Mouse (Mus musculus): ENCODE measurements around the gene Klhdc1. TPM values are rescaled to one million over a fixed set of nuclear protein-coding genes. Genes with fewer than 3 reads are reported as not detected.
A peak's percentile ranks its signal among the peaks of the same experiment; 100 is the strongest.

Gene Klhdc1
- polyA plus RNA-seq, 1 experiment from 2014 or later = 6.8 TPM

DNA sequence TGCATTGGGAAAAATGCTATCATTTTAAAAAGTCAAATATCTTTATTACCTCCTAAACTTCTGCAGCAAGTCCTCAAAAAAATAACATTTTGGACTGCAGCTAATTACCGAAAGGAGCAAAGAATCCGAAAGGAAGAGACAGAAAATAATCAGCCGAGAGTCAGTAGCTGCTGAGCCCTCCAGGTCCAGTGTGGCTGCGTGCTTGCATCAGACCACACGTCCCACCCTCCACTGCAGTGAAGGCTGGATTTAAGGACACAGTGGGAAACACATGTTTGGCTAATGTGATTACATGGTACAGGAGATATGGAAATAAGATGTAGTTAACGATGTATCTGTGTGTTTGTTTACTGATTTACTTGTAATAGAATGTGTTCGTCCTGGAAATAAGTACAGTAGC is 42.2 kb downstream of the Klhdc1 start:
- no peak overlapping the region for H3K9ac ChIP-seq
- no peaks in the 10 kb centered on the region for H3K27me3 ChIP-seq
- ATAC-seq (ENCODE audit: borderline replicate concordance, extremely low read depth, low FRiP score, low TSS enrichment) = no peak
- no peak overlapping the region for H3K4me2 ChIP-seq
- no peak overlapping the region for H3K27ac ChIP-seq
- no peak overlapping the region for H3K4me3 ChIP-seq
- H3K9me3 ChIP-seq = no peaks in the 10 kb centered on the region
- no peaks in the 10 kb centered on the region for H3K4me1 ChIP-seq
- H3K36me3 ChIP-seq = no peaks in the 10 kb centered on the region
- WGBS = 83% methylated on average over 7 of the region's 7 CpGs

DNA sequence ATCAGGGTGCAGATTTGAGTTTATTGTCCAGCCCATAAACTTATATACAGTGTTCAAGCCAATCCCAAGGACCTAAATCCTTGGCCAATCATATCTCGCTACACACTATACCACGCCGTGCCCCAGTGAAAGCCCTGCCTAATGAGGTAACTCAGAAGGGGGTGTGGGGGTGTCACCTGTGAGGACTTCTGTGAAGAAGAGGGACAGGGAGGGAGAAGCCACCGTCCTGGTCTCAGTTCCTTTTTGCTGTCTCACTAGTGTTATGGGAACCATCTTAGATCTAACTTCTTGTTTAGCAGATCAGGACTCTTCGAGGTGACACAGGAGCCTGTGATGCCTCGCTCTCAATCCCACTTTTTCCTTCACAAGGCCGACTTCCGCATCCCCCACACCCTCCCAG is 46.6 kb downstream of the Klhdc1 start:
- H3K36me3 ChIP-seq = no peaks in the 10 kb centered on the region
- no peaks in the 10 kb centered on the region for H3K9me3 ChIP-seq
- H3K27me3 ChIP-seq = no peaks in the 10 kb centered on the region
- H3K27ac ChIP-seq = no peak overlapping the region
- no peaks in the 10 kb centered on the region for H3K4me1 ChIP-seq
- WGBS = 82% methylated on average over 8 of the region's 8 CpGs
- H3K4me2 ChIP-seq = no peak overlapping the region
- no peak overlapping the region for H3K4me3 ChIP-seq
- ATAC-seq (ENCODE audit: borderline replicate concordance, extremely low read depth, low FRiP score, low TSS enrichment) = no peak
- H3K9ac ChIP-seq = no peak overlapping the region

DNA sequence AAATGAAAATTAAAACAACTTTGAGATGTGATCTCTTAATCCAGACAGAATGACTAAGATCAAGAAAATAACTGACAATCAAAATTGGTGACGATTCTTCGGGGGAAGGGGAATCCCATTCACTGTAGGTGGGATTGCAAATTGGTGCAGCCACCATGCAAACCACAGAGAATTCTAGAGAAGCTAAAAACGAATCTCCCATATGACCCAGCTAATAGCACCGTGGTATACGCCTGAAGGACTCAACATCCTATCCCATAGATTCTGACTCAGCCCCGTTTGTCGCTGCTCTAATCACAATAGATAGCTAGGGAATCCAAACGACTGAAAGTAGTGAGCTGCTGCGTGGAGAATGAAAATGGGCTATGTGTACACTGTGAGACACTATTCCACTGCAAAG is 47.7 kb downstream of the Klhdc1 start:
- ATAC-seq (ENCODE audit: borderline replicate concordance, extremely low read depth, low FRiP score, low TSS enrichment) = no peak
- Histone ChIP-seq H3K4me3 (no peak overlapping the region), H3K27me3 (no peaks in the 10 kb centered on the region), H3K9me3 (no peaks in the 10 kb centered on the region), H3K4me1 (no peaks in the 10 kb centered on the region), H3K9ac (no peak overlapping the region), H3K36me3 (no peaks in the 10 kb centered on the region), H3K4me2 (no peak overlapping the region), H3K27ac (no peak overlapping the region)
- 69% methylated on average over 9 of the region's 9 CpGs for WGBS

DNA sequence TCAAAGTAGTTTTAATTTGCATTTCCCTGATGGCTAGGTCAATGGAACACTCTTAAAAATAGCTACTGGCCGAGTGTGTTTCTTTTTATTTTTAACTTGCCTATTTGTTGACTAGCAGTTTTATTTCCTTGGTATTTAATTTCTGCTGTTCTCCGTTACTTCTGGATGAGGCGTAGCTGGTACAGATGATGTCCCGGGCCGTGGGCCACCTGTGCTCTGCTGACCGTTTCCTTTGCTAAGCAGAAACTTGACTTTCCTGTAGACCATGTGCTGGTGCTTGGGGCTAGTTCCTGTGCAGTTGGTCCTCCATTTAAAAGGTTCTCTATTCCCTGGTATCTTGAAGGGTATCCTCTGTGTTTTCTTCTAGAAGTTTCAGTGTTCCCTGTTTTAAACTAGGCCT is 51.4 kb downstream of the Klhdc1 start:
- no peaks in the 10 kb centered on the region for H3K27me3 ChIP-seq
- H3K4me2 ChIP-seq = no peak overlapping the region
- H3K27ac ChIP-seq = no peak overlapping the region
- H3K4me1 ChIP-seq = peaks cover 6% of the 10 kb centered on the region
- no peak overlapping the region for H3K4me3 ChIP-seq
- WGBS = 82% methylated on average over 6 of the region's 6 CpGs
- H3K36me3 ChIP-seq = no peaks in the 10 kb centered on the region
- no peaks in the 10 kb centered on the region for H3K9me3 ChIP-seq
- ATAC-seq (ENCODE audit: borderline replicate concordance, extremely low read depth, low FRiP score, low TSS enrichment) = no peak
- no peak overlapping the region for H3K9ac ChIP-seq

DNA sequence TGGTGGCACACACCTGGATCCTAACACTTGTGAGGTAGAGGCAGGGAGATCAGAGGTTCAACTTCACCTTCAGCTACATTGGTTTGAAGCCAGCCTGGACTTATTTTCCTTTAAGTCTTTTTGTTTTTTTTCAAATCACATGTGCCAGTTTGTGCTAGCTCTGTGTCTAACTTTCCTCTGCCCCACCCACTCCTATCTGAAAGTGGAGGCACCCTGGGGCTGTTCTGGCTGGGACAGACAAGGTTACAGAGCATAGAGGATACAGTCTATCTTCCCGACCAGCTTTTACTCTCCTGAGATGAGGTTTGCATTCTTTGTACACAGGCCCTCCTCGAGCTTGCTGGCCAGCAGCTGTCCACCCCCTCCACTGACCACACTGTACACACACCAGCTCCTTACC is 52.8 kb downstream of the Klhdc1 start:
- no peaks in the 10 kb centered on the region for H3K36me3 ChIP-seq
- H3K27me3 ChIP-seq = no peaks in the 10 kb centered on the region
- 36% methylated on average over 2 of the region's 2 CpGs for WGBS
- no peak for ATAC-seq (ENCODE audit: borderline replicate concordance, extremely low read depth, low FRiP score, low TSS enrichment)
- H3K4me1 ChIP-seq = peaks cover 20% of the 10 kb centered on the region
- H3K27ac ChIP-seq = no peak overlapping the region
- H3K9ac ChIP-seq = no peak overlapping the region
- no peak overlapping the region for H3K4me3 ChIP-seq
- H3K4me2 ChIP-seq = no peak overlapping the region
- H3K9me3 ChIP-seq = no peaks in the 10 kb centered on the region

DNA sequence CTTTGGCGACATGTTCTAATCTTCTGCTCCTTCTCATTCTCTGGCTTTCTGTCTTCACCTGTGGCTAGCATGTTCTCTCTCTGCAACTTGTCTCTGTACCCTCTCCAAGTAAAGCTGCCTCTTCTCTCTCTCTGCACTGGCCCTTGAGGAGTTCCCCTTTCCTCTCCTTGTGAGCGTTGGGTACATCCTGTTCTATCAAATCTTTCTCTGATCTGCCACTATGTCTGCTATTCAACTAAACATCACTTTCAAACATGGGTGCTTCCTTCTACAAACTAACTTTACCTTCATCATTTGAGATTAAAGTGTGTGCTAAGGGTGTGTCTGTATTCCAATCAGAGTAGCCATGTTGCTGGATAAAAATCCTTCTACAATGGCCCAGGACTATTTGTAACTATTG is 54.0 kb downstream of the Klhdc1 start:
- H3K36me3 ChIP-seq = no peaks in the 10 kb centered on the region
- no peaks in the 10 kb centered on the region for H3K9me3 ChIP-seq
- no peak overlapping the region for H3K4me2 ChIP-seq
- no peak overlapping the region for H3K27ac ChIP-seq
- H3K9ac ChIP-seq = no peak overlapping the region
- no peak overlapping the region for H3K4me3 ChIP-seq
- no peak for ATAC-seq (ENCODE audit: borderline replicate concordance, extremely low read depth, low FRiP score, low TSS enrichment)
- H3K27me3 ChIP-seq = no peaks in the 10 kb centered on the region
- 74% methylated on average over 2 of the region's 2 CpGs for WGBS
- peaks cover 29% of the 10 kb centered on the region for H3K4me1 ChIP-seq

DNA sequence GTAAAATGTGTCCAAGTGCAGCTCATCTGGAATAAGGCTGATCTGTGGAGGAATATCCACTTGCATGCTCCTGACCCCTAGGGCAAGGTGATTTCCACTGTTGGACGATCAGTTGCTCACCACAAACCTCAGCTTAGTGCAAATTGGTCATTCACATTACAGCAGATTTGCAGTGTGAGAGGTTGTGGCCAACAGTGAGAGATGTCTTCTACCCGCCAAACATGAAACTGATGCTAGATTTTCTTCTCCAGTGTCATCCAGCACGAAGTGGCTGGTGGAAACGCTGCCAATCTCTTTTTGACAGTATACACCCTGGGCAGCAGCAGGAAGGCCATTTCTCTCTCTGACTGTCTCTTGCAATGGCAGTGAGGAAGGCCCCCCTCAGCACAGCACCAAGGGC is 54.7 kb downstream of the Klhdc1 start:
- H3K27ac ChIP-seq = peak overlapping the region; percentile 94; the same call in 1 of the 2 replicates
- no peak overlapping the region for H3K9ac ChIP-seq
- WGBS = 82% methylated on average over 4 of the region's 4 CpGs
- H3K4me2 ChIP-seq = peak overlapping the region; percentile 74
- H3K36me3 ChIP-seq = peaks cover 5% of the 10 kb centered on the region; the same call in 1 of the 2 replicates
- H3K4me3 ChIP-seq = peak overlapping the region; percentile 65; the same call in 1 of the 2 replicates
- no peaks in the 10 kb centered on the region for H3K27me3 ChIP-seq
- H3K9me3 ChIP-seq = no peaks in the 10 kb centered on the region
- H3K4me1 ChIP-seq = peaks cover 29% of the 10 kb centered on the region
- ATAC-seq (ENCODE audit: borderline replicate concordance, extremely low read depth, low FRiP score, low TSS enrichment) = no peak

DNA sequence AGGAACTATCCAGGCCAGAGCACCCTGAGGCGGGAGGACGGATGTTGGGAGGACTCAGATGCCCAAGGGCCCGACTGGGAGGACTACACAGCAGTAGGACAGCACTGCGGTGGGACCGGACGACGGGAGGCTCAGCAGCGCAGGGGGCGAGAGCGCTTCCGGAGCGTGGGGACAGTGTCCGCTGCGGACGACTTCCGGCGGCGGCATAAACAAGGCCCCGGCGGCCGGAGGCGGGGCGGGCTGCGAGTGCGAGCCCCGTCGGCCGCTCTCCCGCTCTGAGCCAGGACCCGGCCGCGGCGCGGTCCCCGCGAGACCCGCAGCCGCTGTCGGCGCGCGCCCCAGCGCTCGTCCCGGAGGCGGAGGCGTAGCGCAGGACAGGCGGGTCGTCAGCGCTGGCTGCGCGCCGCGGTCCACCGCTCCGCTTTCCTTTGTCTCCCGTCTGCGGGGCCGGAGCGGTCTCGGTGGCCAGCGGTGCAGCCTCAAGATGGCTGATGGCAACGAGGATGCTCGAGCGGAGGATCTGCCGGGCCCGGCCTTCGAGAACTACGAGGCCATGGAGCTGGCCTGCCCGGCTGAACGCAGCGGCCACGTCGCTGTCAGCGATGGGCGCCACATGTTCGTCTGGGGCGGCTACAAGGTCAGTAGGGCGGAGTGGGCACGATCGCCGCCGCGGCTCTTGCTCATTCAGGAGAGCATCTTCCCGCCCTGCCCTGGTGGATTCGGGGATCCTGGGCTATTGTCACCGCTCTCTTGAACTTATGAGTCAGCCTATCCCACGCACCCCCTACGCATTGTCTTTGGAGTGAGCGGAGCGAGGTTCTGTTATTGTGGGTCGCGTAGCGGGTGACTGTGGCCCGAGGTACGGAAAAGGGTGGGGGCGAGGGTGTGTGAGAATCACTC is 55.8 kb downstream of the Klhdc1 start, which contains the start of gene Klhdc2:
Gene Klhdc2, plus strand, starts transcription at position 171 of the 900 bp plus-strand sequence.
- H3K9ac ChIP-seq = peak within 1 kb of the TSS; percentile 79
- peak; percentile 95 for ATAC-seq (ENCODE audit: borderline replicate concordance, extremely low read depth, low FRiP score, low TSS enrichment)
- peaks cover 29% of the 10 kb centered on the region for H3K4me1 ChIP-seq
- no peaks in the 10 kb centered on the region for H3K27me3 ChIP-seq
- WGBS = under 1% methylated on average over 98 of the region's 98 CpGs
- no peaks in the 10 kb centered on the region for H3K9me3 ChIP-seq
- H3K27ac ChIP-seq = peak within 1 kb of the TSS; percentile 94
- H3K4me2 ChIP-seq = peak within 1 kb of the TSS; percentile 74
- peak within 1 kb of the TSS; percentile 65 for H3K4me3 ChIP-seq
- H3K36me3 ChIP-seq = peaks cover 10% of the 10 kb centered on the region

DNA sequence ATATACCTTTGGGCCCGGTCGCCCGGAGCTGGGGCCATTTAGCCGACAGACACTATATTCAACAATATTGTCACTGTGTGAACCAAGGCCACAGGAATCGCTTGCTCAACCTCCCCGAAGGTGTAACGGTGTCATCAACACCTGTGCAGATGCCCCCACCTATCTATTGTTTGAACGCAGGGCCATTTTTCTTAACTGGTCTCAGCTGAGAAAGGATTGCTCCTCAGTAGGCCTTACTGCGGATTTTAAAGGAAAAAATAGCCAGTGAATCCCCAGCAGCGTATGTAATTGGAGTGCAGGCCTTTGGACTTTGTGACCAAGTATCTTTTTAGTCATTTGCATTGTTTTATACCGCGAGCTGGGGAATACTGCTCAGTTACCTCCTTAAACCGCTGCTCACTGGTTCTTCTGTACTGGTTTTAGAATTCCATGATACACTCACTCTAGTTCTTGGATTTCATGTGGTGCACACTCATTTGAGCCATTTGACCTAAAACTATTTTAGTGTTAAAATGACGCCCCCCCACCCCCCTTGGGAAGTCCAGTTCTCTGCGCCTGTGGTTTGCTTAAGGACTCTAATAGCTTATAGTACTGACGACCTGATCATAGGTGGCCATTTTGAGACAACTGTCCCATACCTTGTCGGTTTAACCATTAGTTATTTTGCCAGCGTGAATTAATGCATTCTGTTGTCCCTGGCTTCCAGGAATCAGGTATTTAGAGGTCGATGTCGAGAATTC is 56.6 kb downstream of the Klhdc1 start:
- 13% methylated on average over 20 of the region's 20 CpGs for WGBS
- H3K27ac ChIP-seq = peak overlapping the region; percentile 94
- no peak for ATAC-seq (ENCODE audit: borderline replicate concordance, extremely low read depth, low FRiP score, low TSS enrichment)

DNA sequence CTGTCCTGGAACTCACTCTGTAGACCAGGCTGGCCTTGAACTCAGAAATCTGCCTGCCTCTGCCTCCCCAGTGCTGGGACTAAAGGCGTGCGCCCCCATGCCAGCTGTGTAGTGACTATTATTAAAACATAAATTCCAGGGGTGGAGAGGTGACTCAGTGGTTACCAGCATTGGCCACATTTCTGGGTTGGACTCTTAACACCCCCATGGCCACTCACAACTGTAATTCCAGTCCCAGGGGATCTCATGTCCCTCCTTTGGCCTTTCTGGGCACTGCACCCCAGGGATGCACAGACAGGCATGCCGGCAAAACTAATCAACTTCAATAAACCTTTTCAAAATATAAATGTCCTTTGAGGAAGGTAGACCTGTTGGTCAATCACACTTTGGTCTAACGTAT is 57.3 kb downstream of the Klhdc1 start:
- WGBS = 82% methylated on average over 4 of the region's 4 CpGs
- H3K9ac ChIP-seq = no peak overlapping the region
- peak overlapping the region; percentile 74 for H3K4me2 ChIP-seq
- no peak overlapping the region for H3K27ac ChIP-seq
- no peak for ATAC-seq (ENCODE audit: borderline replicate concordance, extremely low read depth, low FRiP score, low TSS enrichment)
- peaks cover 24% of the 10 kb centered on the region for H3K36me3 ChIP-seq
- H3K4me1 ChIP-seq = peaks cover 29% of the 10 kb centered on the region
- no peaks in the 10 kb centered on the region for H3K9me3 ChIP-seq
- H3K4me3 ChIP-seq = peak overlapping the region; percentile 65
- H3K27me3 ChIP-seq = no peaks in the 10 kb centered on the region

More for the DNA sequence above, 56.6 kb downstream of the Klhdc1 start:
- peak overlapping the region; percentile 65 for H3K4me3 ChIP-seq
- peak overlapping the region; percentile 74 for H3K4me2 ChIP-seq
- peak overlapping the region; percentile 79 for H3K9ac ChIP-seq
- H3K9me3 ChIP-seq = no peaks in the 10 kb centered on the region
- H3K36me3 ChIP-seq = peaks cover 18% of the 10 kb centered on the region
- peaks cover 29% of the 10 kb centered on the region for H3K4me1 ChIP-seq
- H3K27me3 ChIP-seq = no peaks in the 10 kb centered on the region

DNA sequence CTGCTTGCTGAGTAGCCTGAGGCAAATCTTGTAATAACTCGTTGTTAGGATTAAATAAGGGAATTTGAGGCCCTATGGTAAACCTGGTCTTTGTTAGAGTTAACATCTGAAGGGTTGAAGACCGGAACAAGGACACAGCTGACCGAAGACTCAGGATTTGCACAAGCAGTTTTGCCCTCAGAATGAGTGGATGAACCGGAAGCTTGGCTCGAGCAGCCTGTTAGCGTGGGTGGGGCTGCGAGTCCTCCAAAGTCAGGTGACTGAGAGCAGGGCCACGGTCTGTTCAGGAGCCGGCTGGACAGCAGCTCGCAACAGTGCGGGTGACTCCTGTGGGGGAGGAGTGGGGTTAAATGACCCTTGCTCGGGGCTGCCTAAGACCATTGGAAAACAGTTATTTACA is 58.3 kb downstream of the Klhdc1 start:
- Histone ChIP-seq H3K27ac (no peak overlapping the region), H3K9ac (no peak overlapping the region)

DNA sequence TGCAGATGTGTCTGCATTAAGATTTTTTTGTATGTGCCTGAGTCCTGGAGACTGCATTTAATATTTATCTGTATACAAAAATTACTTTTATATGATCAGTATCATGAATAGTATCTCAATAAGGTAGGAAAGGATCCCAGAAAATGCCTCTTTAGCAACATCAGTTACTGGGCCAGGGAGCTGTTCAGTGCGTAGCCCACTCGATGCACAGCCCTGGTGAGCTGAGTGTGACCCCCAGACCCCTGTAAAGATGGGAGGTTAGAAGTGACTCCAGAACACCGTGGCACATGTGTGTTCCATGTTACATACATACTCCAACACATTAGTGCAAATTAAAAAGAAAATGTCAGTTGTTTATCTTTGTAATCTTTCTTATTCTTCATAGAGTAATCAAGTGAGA is 58.9 kb downstream of the Klhdc1 start:
- H3K4me1 ChIP-seq = peaks cover 29% of the 10 kb centered on the region
- 85% methylated on average over 3 of the region's 3 CpGs for WGBS

More for the DNA sequence above, 58.3 kb downstream of the Klhdc1 start:
- peaks cover 30% of the 10 kb centered on the region for H3K36me3 ChIP-seq
- H3K27me3 ChIP-seq = no peaks in the 10 kb centered on the region
- H3K4me2 ChIP-seq = no peak overlapping the region
- WGBS = 47% methylated on average over 12 of the region's 12 CpGs
- ATAC-seq (ENCODE audit: borderline replicate concordance, extremely low read depth, low FRiP score, low TSS enrichment) = no peak
- peaks cover 29% of the 10 kb centered on the region for H3K4me1 ChIP-seq
- H3K9me3 ChIP-seq = no peaks in the 10 kb centered on the region
- no peak overlapping the region for H3K4me3 ChIP-seq

More for the DNA sequence above, 58.9 kb downstream of the Klhdc1 start:
- H3K9ac ChIP-seq = no peak overlapping the region
- H3K27me3 ChIP-seq = no peaks in the 10 kb centered on the region
- no peaks in the 10 kb centered on the region for H3K9me3 ChIP-seq
- H3K4me3 ChIP-seq = no peak overlapping the region
- no peak for ATAC-seq (ENCODE audit: borderline replicate concordance, extremely low read depth, low FRiP score, low TSS enrichment)
- H3K4me2 ChIP-seq = no peak overlapping the region
- H3K36me3 ChIP-seq = peaks cover 34% of the 10 kb centered on the region
- H3K27ac ChIP-seq = no peak overlapping the region

All from lung, embryonic 15.5 days (tissue).